Mouse (Mus musculus): ENCODE results near the gene Rabgap1l. TPM values are rescaled to one million over a fixed set of nuclear protein-coding genes. Genes with fewer than 3 reads are reported as not detected.

Gene Rabgap1l
- polyA plus RNA-seq, 1 experiment from 2014 or later, result 13.6 TPM

MicroRNAs within 50 kb of the gene (microRNA counts, 519-probe panel; counts per million panel counts)
- not detected for microRNA mmu-miR-1927

Small RNA genes lying within 50 kb of the gene (microRNA-seq; reads per million reads assigned to microRNA genes)
- gene Mir1927 (ENCODE audit: borderline number of aligned reads), result 2.4 reads per million

Other genes with a start within 250 kb of the Rabgap1l start
- gene Rc3h1, start 113.2 kb upstream of the Rabgap1l start, polyA plus RNA-seq (2014; fragmentation: Nextera tagmentation; extraction: Ambion mirVana), result 8.2 and 8.4 TPM in 2 replicates
- gene Serpinc1, start 185.4 kb upstream of the Rabgap1l start, polyA plus RNA-seq (2014; fragmentation: Nextera tagmentation; extraction: Ambion mirVana), result 1.7 and 1.9 TPM in 2 replicates
- gene Zbtb37, start 241.6 kb upstream of the Rabgap1l start, polyA plus RNA-seq (2014; fragmentation: Nextera tagmentation; extraction: Ambion mirVana), result 8.3 and 10.7 TPM in 2 replicates